Mouse (Mus musculus) midbrain, embryonic 13.5 days (tissue): Measurements from ENCODE around the gene 4921504E06Rik. TPM values are rescaled to one million over a fixed set of nuclear protein-coding genes. Genes with fewer than 3 reads are reported as not detected.

ENCODE experiments used
- ATAC-seq: fragments of 200-750 bp; cut with Nextera tagmentation; 2 replicates; pipeline ENCODE4 v1.8.0; 2017; ENCODE audit warnings: mild to moderate bottlenecking, moderate TSS enrichment, moderate library complexity
- H3K27ac ChIP-seq: fragments of 300-500 bp; sonication (generic); 2 replicates; pipeline ENCODE4 v1.5.1; 2015; ENCODE audit warnings: inconsistent platforms, mild to moderate bottlenecking, moderate library complexity
- H3K27me3 ChIP-seq: fragments of 300-500 bp; sonication (generic); 2 replicates; pipeline ENCODE4 v1.6.1; 2015; ENCODE audit warnings: mild to moderate bottlenecking, inconsistent platforms
- H3K36me3 ChIP-seq: fragments of 300-500 bp; sonication (generic); 2 replicates; pipeline ENCODE4 v1.6.1; 2015; ENCODE audit warnings: mild to moderate bottlenecking, inconsistent platforms
- H3K4me1 ChIP-seq: fragments of 300-500 bp; sonication (generic); replicated peaks from 2 replicates; pipeline ENCODE4 v1.6.1; 2015; ENCODE audit warnings: inconsistent platforms
- H3K4me2 ChIP-seq: fragments of 300-500 bp; sonication (generic); replicated peaks from 2 replicates; pipeline ENCODE4 v1.6.1; 2015; ENCODE audit warnings: moderate library complexity, mild to moderate bottlenecking, inconsistent platforms
- H3K4me3 ChIP-seq: fragments of 300-500 bp; sonication (generic); replicated peaks from 2 replicates; pipeline ENCODE4 v1.5.1; 2015; ENCODE audit warnings: mild to moderate bottlenecking, inconsistent platforms
- H3K9ac ChIP-seq: fragments of 300-500 bp; sonication (generic); replicated peaks from 2 replicates; pipeline ENCODE4 v1.6.1; 2015; ENCODE audit warnings: mild to moderate bottlenecking, inconsistent platforms
- H3K9me3 ChIP-seq: fragments of 300-500 bp; sonication (generic); 2 replicates; pipeline ENCODE4 v1.6.1; 2016; ENCODE audit warnings: mild to moderate bottlenecking, inconsistent platforms
- WGBS: fragments of 180-500 bp; shearing (Covaris S2); methylation state at CpG from one replicate; pipeline ENCODE4 v1.1.7; 2015; 5-methylcytosine and 5-hydroxymethylcytosine counted together
- polyA plus RNA-seq: library from polyadenylated mRNA; unstranded; fragments of >200 nt; fragmentation: Nextera tagmentation; extraction: Ambion mirVana; gene quantifications from 2 replicates; pipeline ENCODE4 v1.2.1, GENCODE M21; 2015

4921504E06Rik gene
- polyA plus RNA-seq, 1 experiment from 2014 or later: not detected

DNA sequence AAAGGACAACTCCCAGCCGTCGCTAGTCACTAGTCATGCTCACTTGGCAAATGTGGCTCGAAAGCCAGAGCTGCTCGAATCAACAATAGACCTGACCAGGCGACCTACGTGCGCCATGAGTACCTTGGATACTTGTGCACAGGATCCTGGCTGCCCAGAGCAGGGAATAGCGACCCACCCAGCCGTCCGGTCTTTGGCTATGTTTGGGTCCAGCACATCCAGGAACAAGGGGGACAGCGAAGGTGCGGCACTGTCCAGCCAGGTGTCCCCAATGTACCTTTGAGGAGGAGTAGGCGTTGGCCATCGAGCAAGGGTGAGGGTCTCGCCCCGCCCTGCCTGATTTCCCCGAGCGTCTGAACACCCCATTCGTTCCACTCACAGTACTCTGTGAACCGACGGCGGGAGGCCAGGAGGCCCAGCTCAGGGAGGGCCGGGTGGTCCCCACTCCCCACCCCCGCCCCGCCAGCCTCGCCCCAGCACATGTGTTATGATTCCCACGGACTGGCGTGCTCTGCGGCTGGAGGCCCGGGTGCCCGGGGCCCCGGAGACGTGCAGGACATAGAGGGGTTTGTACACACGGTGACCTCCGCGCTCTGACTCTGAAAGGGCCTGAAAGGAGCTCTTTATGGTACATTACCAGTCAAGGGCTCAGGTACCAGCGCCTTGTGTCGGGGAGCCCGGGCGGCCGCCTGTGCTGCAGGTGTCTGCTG is 121.9 kb downstream of the 4921504E06Rik start:
- WGBS: 2% methylated on average over 41 of the region's 41 CpGs
- no peaks in the 10 kb centered on the region for H3K9me3 ChIP-seq
- H3K9ac ChIP-seq: no peak overlapping the region
- peak overlapping the region; percentile 9; the same call in 1 of the 2 replicates for H3K4me3 ChIP-seq
- H3K36me3 ChIP-seq: no peaks in the 10 kb centered on the region
- peak; percentile 73 for ATAC-seq
- H3K4me2 ChIP-seq: peak overlapping the region; percentile 56
- peaks cover 24% of the 10 kb centered on the region for H3K4me1 ChIP-seq
- H3K27ac ChIP-seq: no peak overlapping the region
- peaks cover 92% of the 10 kb centered on the region for H3K27me3 ChIP-seq

GRCm38 (mm10) chr2:19431186-19431585 is 122.5 kb downstream of the 4921504E06Rik start:
- no peaks in the 10 kb centered on the region for H3K36me3 ChIP-seq
- H3K9ac ChIP-seq: no peak overlapping the region
- H3K9me3 ChIP-seq: no peaks in the 10 kb centered on the region
- WGBS: 1% methylated on average over 18 of the region's 18 CpGs
- H3K4me2 ChIP-seq: peak overlapping the region; percentile 56
- H3K4me1 ChIP-seq: peaks cover 24% of the 10 kb centered on the region
- peaks cover 97% of the 10 kb centered on the region for H3K27me3 ChIP-seq
- ATAC-seq: peak; percentile 81
- H3K4me3 ChIP-seq: peak overlapping the region; percentile 33
- no peak overlapping the region for H3K27ac ChIP-seq

- WGBS: under 1% methylated on average over 33 of the region's 33 CpGs
- Histone ChIP-seq H3K9ac (no peak overlapping the region; the same call in 1 of the 2 replicates), H3K4me1 (peaks cover 24% of the 10 kb centered on the region), H3K4me2 (peak overlapping the region; percentile 56), H3K27ac (no peak overlapping the region), H3K27me3 (peaks cover 96% of the 10 kb centered on the region), H3K9me3 (no peaks in the 10 kb centered on the region), H3K4me3 (peak overlapping the region; percentile 33), H3K36me3 (no peaks in the 10 kb centered on the region)
- ATAC-seq: peak; percentile 61
These were observed 123.0 kb downstream of the 4921504E06Rik start for GRCm38 (mm10) chr2:19430746-19431145.

DNA sequence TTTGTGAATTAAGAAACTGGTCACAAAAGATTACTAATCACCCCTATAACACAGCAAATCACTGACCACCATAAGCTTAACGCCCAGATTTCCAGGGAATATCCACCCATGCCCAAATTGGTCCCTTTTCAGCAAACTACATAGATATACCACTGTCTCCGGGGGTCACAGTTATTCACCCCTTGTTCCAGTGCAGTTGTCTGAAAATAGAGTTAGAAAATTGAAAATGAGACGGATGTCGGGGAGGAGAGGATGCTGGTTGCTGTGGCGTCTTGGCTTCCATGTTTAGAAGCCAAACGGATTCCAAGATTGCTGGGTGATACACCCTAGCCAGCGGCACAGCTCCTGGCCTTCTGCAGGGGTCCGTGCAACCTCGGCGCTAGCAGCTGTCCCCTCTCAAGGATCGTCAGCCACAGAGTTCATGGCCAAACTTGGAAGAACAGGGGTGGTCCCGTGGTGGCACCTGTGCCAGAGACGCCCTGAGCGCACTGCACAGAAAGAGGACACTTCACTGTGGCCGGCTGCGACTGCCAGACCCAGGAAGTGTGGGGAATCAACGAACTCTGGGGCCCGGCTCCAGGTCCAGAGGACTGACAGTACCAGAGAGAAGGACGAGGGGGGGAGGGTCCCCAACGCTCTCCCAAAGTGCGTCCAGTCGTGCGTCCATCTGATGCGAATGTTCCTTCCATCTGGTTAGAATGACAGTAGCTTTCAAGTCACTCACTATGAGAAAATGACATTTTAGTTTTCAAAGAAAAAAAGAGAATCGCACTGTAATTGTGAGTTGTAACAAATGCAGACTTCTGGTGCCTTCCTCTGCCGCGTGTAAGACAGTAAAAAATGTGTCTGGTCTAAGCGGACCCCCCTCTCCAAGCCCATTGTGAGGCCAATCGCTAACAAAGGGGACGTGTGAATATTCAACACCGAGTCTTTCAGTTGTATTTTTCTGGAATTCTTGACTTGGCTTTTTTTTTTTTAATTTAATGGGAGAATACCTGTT is 123.7 kb downstream of the 4921504E06Rik start:
- Histone ChIP-seq H3K4me2 (peak overlapping the region; percentile 56), H3K9me3 (no peaks in the 10 kb centered on the region), H3K4me1 (peaks cover 24% of the 10 kb centered on the region), H3K27ac (no peak overlapping the region), H3K9ac (no peak overlapping the region), H3K36me3 (no peaks in the 10 kb centered on the region), H3K4me3 (peak overlapping the region; percentile 33), H3K27me3 (peaks cover 95% of the 10 kb centered on the region)
- no peak for ATAC-seq
- WGBS: 3% methylated on average over 31 of the region's 31 CpGs

- Histone ChIP-seq H3K4me2 (no peak overlapping the region), H3K4me1 (peaks cover 24% of the 10 kb centered on the region), H3K4me3 (no peak overlapping the region), H3K9me3 (no peaks in the 10 kb centered on the region), H3K27ac (no peak overlapping the region), H3K27me3 (peaks cover 95% of the 10 kb centered on the region), H3K36me3 (no peaks in the 10 kb centered on the region), H3K9ac (no peak overlapping the region)
- no peak for ATAC-seq
- WGBS: 4% methylated on average over 10 of the region's 10 CpGs
These were observed 124.7 kb downstream of the 4921504E06Rik start for GRCm38 (mm10) chr2:19429031-19429430.

DNA sequence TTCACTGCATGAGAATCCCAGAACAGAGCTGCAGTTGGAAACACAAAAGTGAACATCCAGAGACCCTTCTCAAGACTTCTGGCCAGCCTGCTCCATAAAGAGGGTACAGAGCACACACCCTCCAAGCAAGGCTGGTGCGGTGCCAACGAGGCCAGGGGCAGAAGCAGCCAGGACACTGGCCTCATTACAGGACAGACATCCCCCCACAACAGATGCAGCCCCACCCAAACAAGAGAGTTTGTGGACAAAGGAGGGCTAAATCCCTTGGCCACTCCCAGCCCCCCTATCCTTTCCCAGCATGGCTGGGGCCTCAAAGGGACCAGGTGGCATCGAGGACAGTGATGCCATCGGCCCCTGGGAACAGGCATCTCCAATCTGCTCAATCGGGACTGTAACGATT is 130.6 kb downstream of the 4921504E06Rik start:
- Histone ChIP-seq H3K9me3 (no peaks in the 10 kb centered on the region), H3K4me3 (no peak overlapping the region), H3K36me3 (no peaks in the 10 kb centered on the region), H3K27ac (no peak overlapping the region), H3K4me2 (no peak overlapping the region), H3K4me1 (peaks cover 3% of the 10 kb centered on the region; the same call in 1 of the 2 replicates), H3K27me3 (peaks cover 63% of the 10 kb centered on the region), H3K9ac (no peak overlapping the region)
- no peak for ATAC-seq
- 67% methylated on average over 6 of the region's 6 CpGs for WGBS

DNA sequence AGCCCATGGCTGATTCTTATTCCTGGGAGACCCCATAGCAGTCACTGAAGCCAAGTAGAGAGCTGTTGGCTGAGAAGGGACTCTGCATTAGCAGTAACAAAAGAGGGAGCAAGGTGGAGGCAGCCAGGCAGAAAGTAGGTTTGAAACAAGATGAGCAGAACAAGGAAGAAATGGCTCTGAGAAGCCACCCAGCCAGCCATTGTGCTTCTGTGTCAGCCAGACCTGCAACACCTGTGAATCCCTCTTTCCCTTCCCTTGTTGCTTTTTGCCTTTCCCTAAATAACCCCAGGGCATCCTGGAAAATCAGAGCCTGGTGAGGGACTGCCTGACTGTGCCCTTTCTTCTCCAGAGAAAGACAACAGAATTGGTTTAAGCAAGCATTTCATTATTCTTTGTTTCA is 131.5 kb downstream of the 4921504E06Rik start:
- no peak overlapping the region for H3K4me3 ChIP-seq
- no peak overlapping the region for H3K4me2 ChIP-seq
- H3K9ac ChIP-seq: no peak overlapping the region
- H3K9me3 ChIP-seq: no peaks in the 10 kb centered on the region
- H3K27me3 ChIP-seq: peaks cover 64% of the 10 kb centered on the region
- ATAC-seq: no peak
- peaks cover 3% of the 10 kb centered on the region; the same call in 1 of the 2 replicates for H3K4me1 ChIP-seq
- H3K36me3 ChIP-seq: no peaks in the 10 kb centered on the region
- H3K27ac ChIP-seq: no peak overlapping the region

DNA sequence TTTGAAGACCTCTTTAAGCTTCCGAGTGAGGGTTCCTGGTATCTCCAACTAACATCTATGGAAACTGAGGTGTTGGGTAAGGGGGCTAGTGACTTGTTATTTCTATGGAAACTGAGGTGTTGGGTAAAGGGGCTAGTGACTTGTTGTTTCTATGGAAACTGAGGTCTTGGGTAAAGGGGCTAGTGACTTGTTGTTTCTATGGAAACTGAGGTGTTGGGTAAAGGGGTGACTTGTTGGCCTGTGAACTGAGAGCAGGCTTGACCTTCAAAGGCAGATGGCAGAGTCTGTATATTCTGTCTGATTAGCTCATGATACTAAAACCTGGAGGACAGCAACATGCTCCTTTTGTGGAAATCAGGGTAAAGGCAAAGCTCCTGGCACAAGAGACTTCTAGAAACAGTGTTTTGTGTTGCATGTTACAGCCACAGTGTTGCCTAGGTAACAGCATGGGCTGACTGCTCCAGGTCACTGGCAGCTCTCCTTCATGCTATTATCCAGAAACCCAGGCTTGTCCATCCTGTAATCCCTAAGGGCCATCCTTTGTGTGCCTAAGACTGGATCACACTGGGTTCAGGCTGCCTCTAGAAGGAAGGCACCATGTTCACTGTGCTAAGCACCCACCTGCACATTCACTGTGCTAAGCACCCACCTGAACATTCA is 133.9 kb downstream of the 4921504E06Rik start:
- H3K36me3 ChIP-seq: no peaks in the 10 kb centered on the region
- H3K9ac ChIP-seq: no peak overlapping the region
- no peak overlapping the region for H3K4me3 ChIP-seq
- peak; percentile 58 for ATAC-seq
- peaks cover 3% of the 10 kb centered on the region; the same call in 1 of the 2 replicates for H3K4me1 ChIP-seq
- no peaks in the 10 kb centered on the region for H3K9me3 ChIP-seq
- 76% methylated on average over 1 of the region's 1 CpGs for WGBS
- peaks cover 61% of the 10 kb centered on the region for H3K27me3 ChIP-seq
- no peak overlapping the region for H3K27ac ChIP-seq
- no peak overlapping the region for H3K4me2 ChIP-seq

DNA sequence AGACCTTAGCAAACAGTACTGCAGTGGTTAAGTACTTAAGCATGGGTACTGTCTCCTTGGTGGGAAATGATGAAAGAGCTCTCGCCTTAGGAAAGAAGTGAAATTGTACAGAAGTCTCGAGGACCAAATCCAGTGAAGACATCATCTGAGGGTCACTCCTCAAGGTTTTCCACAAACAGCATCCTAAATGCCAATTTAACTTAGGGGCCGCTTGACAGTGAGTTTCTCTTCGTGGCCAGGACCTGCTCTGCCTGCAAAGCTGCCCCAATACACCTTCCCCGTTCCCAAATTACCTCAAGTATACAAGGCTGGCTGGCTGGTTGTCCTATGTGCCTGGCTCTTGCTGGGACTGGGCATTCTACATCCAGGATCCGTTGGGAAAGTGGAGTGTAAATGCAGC is 137.6 kb downstream of the 4921504E06Rik start:
- H3K27ac ChIP-seq: no peak overlapping the region
- H3K4me2 ChIP-seq: no peak overlapping the region
- H3K36me3 ChIP-seq: no peaks in the 10 kb centered on the region
- no peak overlapping the region for H3K9ac ChIP-seq
- 74% methylated on average over 6 of the region's 6 CpGs for WGBS
- no peaks in the 10 kb centered on the region for H3K9me3 ChIP-seq
- peaks cover 3% of the 10 kb centered on the region; the same call in 1 of the 2 replicates for H3K4me1 ChIP-seq
- ATAC-seq: no peak
- no peak overlapping the region for H3K4me3 ChIP-seq
- H3K27me3 ChIP-seq: peaks cover 39% of the 10 kb centered on the region

- WGBS: 3% methylated on average over 6 of the region's 6 CpGs
- ATAC-seq: peak; percentile 79
- Histone ChIP-seq H3K27me3 (peaks cover 38% of the 10 kb centered on the region), H3K4me3 (peak overlapping the region; percentile 23), H3K4me2 (peak overlapping the region; percentile 52), H3K36me3 (no peaks in the 10 kb centered on the region), H3K9ac (0 out of 2 replicates have a peak overlapping the region, but pooled peaks have one; percentile 26), H3K9me3 (no peaks in the 10 kb centered on the region), H3K27ac (no peak overlapping the region), H3K4me1 (peaks cover 3% of the 10 kb centered on the region; the same call in 1 of the 2 replicates)
These were observed 138.6 kb downstream of the 4921504E06Rik start for GRCm38 (mm10) chr2:19415063-19415521.

GRCm38 (mm10) chr2:19414222-19414965 is 139.3 kb downstream of the 4921504E06Rik start:
- 20% methylated on average over 19 of the region's 19 CpGs for WGBS
- peak; percentile 78 for ATAC-seq
- 0 out of 2 replicates have a peak overlapping the region, but pooled peaks have one; percentile 26 for H3K9ac ChIP-seq

More at GRCm38 (mm10) chr2:19414222-19414965, 139.3 kb downstream of the 4921504E06Rik start:
- Histone ChIP-seq H3K27me3 (peaks cover 32% of the 10 kb centered on the region), H3K4me2 (peak overlapping the region; percentile 52), H3K27ac (no peak overlapping the region), H3K4me3 (peak overlapping the region; percentile 23), H3K9me3 (no peaks in the 10 kb centered on the region), H3K36me3 (no peaks in the 10 kb centered on the region), H3K4me1 (no peaks in the 10 kb centered on the region)
